Mouse (Mus musculus): ENCODE measurements at regions not wholly inside any gene's neighbourhood (a gene's known extent, or its start where the extent isn't known, plus 50 kb on each side); places are given as distances from the start of the nearest gene placed in this dataset.
"Not testable (repeated sequence)": the region's sequence is repeated elsewhere in the genome, so short reads cannot be mapped to it uniquely, and the experiment has no call there.

GRCm38 (mm10) chr14:37571971-37572370, 436.9 kb upstream of the Ghitm start:
- H3K4me1 ChIP-seq (ENCODE audit: control insufficient read depth, insufficient read depth, low read length): no peaks in the 10 kb centered on the region
- no peak for DNase-seq
- H3K27me3 ChIP-seq (replicated peaks; ENCODE audit: control insufficient read depth, insufficient read depth, low read length): no peaks in the 10 kb centered on the region
- no peak for TF ChIP-seq POLR2A (IDR thresholded peaks at IDR 0.05; ENCODE audit: low read depth, low read length)
- TF ChIP-seq CTCF (conservative IDR thresholded peaks at IDR 0.05; ENCODE audit: insufficient read depth, insufficient read length, low read depth, low read length): no peak
- H3K27ac ChIP-seq (ENCODE audit: insufficient read depth, low read depth, low read length): no peak overlapping the region
- WGBS: 58% methylated on average over 6 of the region's 6 CpGs
- no peak overlapping the region for H3K4me3 ChIP-seq (ENCODE audit: insufficient read depth, low read depth, low read length)
- no peaks in the 10 kb centered on the region for H3K36me3 ChIP-seq (ENCODE audit: control insufficient read depth, insufficient read depth, low read length)

- TF ChIP-seq CTCF (conservative IDR thresholded peaks at IDR 0.05; ENCODE audit: insufficient read depth, insufficient read length, low read depth, low read length) (no peak), POLR2A (IDR thresholded peaks at IDR 0.05; ENCODE audit: low read depth, low read length) (no peak)
- no peak for DNase-seq
- Histone ChIP-seq H3K4me3 (ENCODE audit: insufficient read depth, low read depth, low read length) (no peak overlapping the region), H3K27me3 (replicated peaks; ENCODE audit: control insufficient read depth, insufficient read depth, low read length) (no peaks in the 10 kb centered on the region), H3K36me3 (ENCODE audit: control insufficient read depth, insufficient read depth, low read length) (no peaks in the 10 kb centered on the region), H3K27ac (ENCODE audit: insufficient read depth, low read depth, low read length) (no peak overlapping the region), H3K4me1 (ENCODE audit: control insufficient read depth, insufficient read depth, low read length) (no peaks in the 10 kb centered on the region)
- WGBS: 79% methylated on average over 5 of the region's 5 CpGs
Measured at GRCm38 (mm10) chr14:37558258-37558657, 423.2 kb upstream of the Ghitm start.

GRCm38 (mm10) chr14:37523616-37524015, 388.5 kb upstream of the Ghitm start:
- no peak for DNase-seq
- Histone ChIP-seq H3K4me1 (ENCODE audit: control insufficient read depth, insufficient read depth, low read length) (no peaks in the 10 kb centered on the region), H3K27ac (ENCODE audit: insufficient read depth, low read depth, low read length) (no peak overlapping the region), H3K4me3 (ENCODE audit: insufficient read depth, low read depth, low read length) (no peak overlapping the region), H3K27me3 (replicated peaks; ENCODE audit: control insufficient read depth, insufficient read depth, low read length) (no peaks in the 10 kb centered on the region), H3K36me3 (ENCODE audit: control insufficient read depth, insufficient read depth, low read length) (no peaks in the 10 kb centered on the region)
- TF ChIP-seq POLR2A (IDR thresholded peaks at IDR 0.05; ENCODE audit: low read depth, low read length): no peak
- no peak for TF ChIP-seq CTCF (conservative IDR thresholded peaks at IDR 0.05; ENCODE audit: insufficient read depth, insufficient read length, low read depth, low read length)

- H3K4me1 ChIP-seq (ENCODE audit: control insufficient read depth, insufficient read depth, low read length); H3K27ac ChIP-seq (ENCODE audit: insufficient read depth, low read depth, low read length); H3K27me3 ChIP-seq (replicated peaks; ENCODE audit: control insufficient read depth, insufficient read depth, low read length); H3K4me3 ChIP-seq (ENCODE audit: insufficient read depth, low read depth, low read length); DNase-seq; H3K36me3 ChIP-seq (ENCODE audit: control insufficient read depth, insufficient read depth, low read length): not testable (repeated sequence)
- 90% methylated on average over 3 of the region's 3 CpGs for WGBS
Measured at GRCm38 (mm10) chr14:37520631-37521030, 385.6 kb upstream of the Ghitm start.

GRCm38 (mm10) chr14:37505314-37505713, 370.2 kb upstream of the Ghitm start:
- TF ChIP-seq POLR2A (IDR thresholded peaks at IDR 0.05; ENCODE audit: low read depth, low read length): no peak
- Histone ChIP-seq H3K36me3 (ENCODE audit: control insufficient read depth, insufficient read depth, low read length) (no peaks in the 10 kb centered on the region), H3K27me3 (replicated peaks; ENCODE audit: control insufficient read depth, insufficient read depth, low read length) (no peaks in the 10 kb centered on the region), H3K27ac (ENCODE audit: insufficient read depth, low read depth, low read length) (no peak overlapping the region), H3K4me3 (ENCODE audit: insufficient read depth, low read depth, low read length) (no peak overlapping the region), H3K4me1 (ENCODE audit: control insufficient read depth, insufficient read depth, low read length) (no peaks in the 10 kb centered on the region)
- DNase-seq: no peak
- WGBS: 57% methylated on average over 5 of the region's 5 CpGs

- WGBS: 52% methylated on average over 4 of the region's 4 CpGs
- Histone ChIP-seq H3K4me1 (ENCODE audit: control insufficient read depth, insufficient read depth, low read length) (no peaks in the 10 kb centered on the region), H3K27me3 (replicated peaks; ENCODE audit: control insufficient read depth, insufficient read depth, low read length) (no peaks in the 10 kb centered on the region), H3K36me3 (ENCODE audit: control insufficient read depth, insufficient read depth, low read length) (no peaks in the 10 kb centered on the region), H3K4me3 (ENCODE audit: insufficient read depth, low read depth, low read length) (no peak overlapping the region), H3K27ac (ENCODE audit: insufficient read depth, low read depth, low read length) (no peak overlapping the region)
- TF ChIP-seq CTCF (conservative IDR thresholded peaks at IDR 0.05; ENCODE audit: insufficient read depth, insufficient read length, low read depth, low read length) (no peak), POLR2A (IDR thresholded peaks at IDR 0.05; ENCODE audit: low read depth, low read length) (no peak)
- DNase-seq: peak; percentile 1
Measured at GRCm38 (mm10) chr14:37490711-37491110, 355.6 kb upstream of the Ghitm start.

- Histone ChIP-seq H3K27ac (ENCODE audit: insufficient read depth, low read depth, low read length) (no peak overlapping the region), H3K4me3 (ENCODE audit: insufficient read depth, low read depth, low read length) (no peak overlapping the region), H3K27me3 (replicated peaks; ENCODE audit: control insufficient read depth, insufficient read depth, low read length) (no peaks in the 10 kb centered on the region), H3K36me3 (ENCODE audit: control insufficient read depth, insufficient read depth, low read length) (no peaks in the 10 kb centered on the region), H3K4me1 (ENCODE audit: control insufficient read depth, insufficient read depth, low read length) (no peaks in the 10 kb centered on the region)
- no peak for TF ChIP-seq CTCF (conservative IDR thresholded peaks at IDR 0.05; ENCODE audit: insufficient read depth, insufficient read length, low read depth, low read length)
- DNase-seq: no peak
- WGBS: 88% methylated on average over 8 of the region's 8 CpGs
Measured at GRCm38 (mm10) chr14:37485292-37485691, 350.2 kb upstream of the Ghitm start.

GRCm38 (mm10) chr14:37477599-37477998, 342.5 kb upstream of the Ghitm start:
- DNase-seq: no peak
- Histone ChIP-seq H3K36me3 (ENCODE audit: control insufficient read depth, insufficient read depth, low read length) (no peaks in the 10 kb centered on the region), H3K27me3 (replicated peaks; ENCODE audit: control insufficient read depth, insufficient read depth, low read length) (no peaks in the 10 kb centered on the region), H3K27ac (ENCODE audit: insufficient read depth, low read depth, low read length) (no peak overlapping the region), H3K4me3 (ENCODE audit: insufficient read depth, low read depth, low read length) (no peak overlapping the region), H3K4me1 (ENCODE audit: control insufficient read depth, insufficient read depth, low read length) (no peaks in the 10 kb centered on the region)
- TF ChIP-seq CTCF (conservative IDR thresholded peaks at IDR 0.05; ENCODE audit: insufficient read depth, insufficient read length, low read depth, low read length) (no peak), POLR2A (IDR thresholded peaks at IDR 0.05; ENCODE audit: low read depth, low read length) (no peak)

Data from kidney, adult 2 months (tissue).